Mouse (Mus musculus): ENCODE measurements around the gene Stk35. TPM values are rescaled to one million over a fixed set of nuclear protein-coding genes. Genes with fewer than 3 reads are reported as not detected.
A peak's percentile ranks its signal among the peaks of the same experiment; 100 is the strongest.

Gene Stk35
- polyA plus RNA-seq, 1 experiment from 2014 or later, result 12.8 TPM

- H3K9ac ChIP-seq (replicated peaks; ENCODE audit: low read depth, low read length), result no peak overlapping the region
- H3K4me2 ChIP-seq (replicated peaks; ENCODE audit: low read depth, low read length), result no peak overlapping the region
- no peak overlapping the region for H3K4me3 ChIP-seq (ENCODE audit: low read depth, low read length)
- WGBS, result 91% methylated on average over 2 of the region's 2 CpGs
- no peak for ATAC-seq (ENCODE audit: insufficient number of reproducible peaks, insufficient read depth, low FRiP score, low read depth)
- H3K27ac ChIP-seq (ENCODE audit: low read length), result no peak overlapping the region
- peaks cover 18% of the 10 kb centered on the region for H3K4me1 ChIP-seq (ENCODE audit: control insufficient read depth, insufficient read depth, low read length)
- H3K27me3 ChIP-seq (ENCODE audit: control insufficient read depth, insufficient read depth, low read length), result no peaks in the 10 kb centered on the region
- H3K9me3 ChIP-seq (ENCODE audit: control insufficient read depth, low read depth, low read length), result no peaks in the 10 kb centered on the region
- peaks cover 37% of the 10 kb centered on the region for H3K36me3 ChIP-seq (ENCODE audit: control insufficient read depth, insufficient read depth, low read length)
These were observed 6.2 kb downstream of the Stk35 start for GRCm38 (mm10) chr2:129806486-129806885.

GRCm38 (mm10) chr2:129810563-129810962 is 10.2 kb downstream of the Stk35 start:
- Histone ChIP-seq H3K9ac (replicated peaks; ENCODE audit: low read depth, low read length) (no peak overlapping the region), H3K27ac (ENCODE audit: low read length) (no peak overlapping the region), H3K36me3 (ENCODE audit: control insufficient read depth, insufficient read depth, low read length) (peaks cover 37% of the 10 kb centered on the region), H3K9me3 (ENCODE audit: control insufficient read depth, low read depth, low read length) (no peaks in the 10 kb centered on the region), H3K27me3 (ENCODE audit: control insufficient read depth, insufficient read depth, low read length) (no peaks in the 10 kb centered on the region), H3K4me3 (ENCODE audit: low read depth, low read length) (no peak overlapping the region), H3K4me2 (replicated peaks; ENCODE audit: low read depth, low read length) (no peak overlapping the region), H3K4me1 (ENCODE audit: control insufficient read depth, insufficient read depth, low read length) (0 out of 2 replicates have a peak, but pooled peaks cover 3% of the 10 kb centered on the region)
- no peak for ATAC-seq (ENCODE audit: insufficient number of reproducible peaks, insufficient read depth, low FRiP score, low read depth)
- WGBS, result 93% methylated on average over 7 of the region's 7 CpGs

GRCm38 (mm10) chr2:129814033-129814432 is 13.7 kb downstream of the Stk35 start:
- no peak overlapping the region for H3K4me3 ChIP-seq (ENCODE audit: low read depth, low read length)
- no peaks in the 10 kb centered on the region for H3K4me1 ChIP-seq (ENCODE audit: control insufficient read depth, insufficient read depth, low read length)
- ATAC-seq (ENCODE audit: insufficient number of reproducible peaks, insufficient read depth, low FRiP score, low read depth), result no peak
- 91% methylated on average over 3 of the region's 3 CpGs for WGBS
- no peak overlapping the region for H3K4me2 ChIP-seq (replicated peaks; ENCODE audit: low read depth, low read length)
- H3K27ac ChIP-seq (ENCODE audit: low read length), result no peak overlapping the region
- no peaks in the 10 kb centered on the region for H3K9me3 ChIP-seq (ENCODE audit: control insufficient read depth, low read depth, low read length)
- no peaks in the 10 kb centered on the region for H3K27me3 ChIP-seq (ENCODE audit: control insufficient read depth, insufficient read depth, low read length)
- no peak overlapping the region for H3K9ac ChIP-seq (replicated peaks; ENCODE audit: low read depth, low read length)
- peaks cover 30% of the 10 kb centered on the region for H3K36me3 ChIP-seq (ENCODE audit: control insufficient read depth, insufficient read depth, low read length)

GRCm38 (mm10) chr2:129815076-129815475 is 14.8 kb downstream of the Stk35 start:
- H3K4me2 ChIP-seq (replicated peaks; ENCODE audit: low read depth, low read length), result no peak overlapping the region
- peaks cover 28% of the 10 kb centered on the region for H3K36me3 ChIP-seq (ENCODE audit: control insufficient read depth, insufficient read depth, low read length)
- H3K9ac ChIP-seq (replicated peaks; ENCODE audit: low read depth, low read length), result no peak overlapping the region
- no peaks in the 10 kb centered on the region for H3K4me1 ChIP-seq (ENCODE audit: control insufficient read depth, insufficient read depth, low read length)
- H3K27ac ChIP-seq (ENCODE audit: low read length), result no peak overlapping the region
- WGBS, result 48% methylated on average over 2 of the region's 2 CpGs
- ATAC-seq (ENCODE audit: insufficient number of reproducible peaks, insufficient read depth, low FRiP score, low read depth), result no peak
- no peaks in the 10 kb centered on the region for H3K9me3 ChIP-seq (ENCODE audit: control insufficient read depth, low read depth, low read length)
- no peaks in the 10 kb centered on the region for H3K27me3 ChIP-seq (ENCODE audit: control insufficient read depth, insufficient read depth, low read length)
- H3K4me3 ChIP-seq (ENCODE audit: low read depth, low read length), result no peak overlapping the region

- 0 out of 2 replicates have a peak, but pooled peaks cover 5% of the 10 kb centered on the region for H3K4me1 ChIP-seq (ENCODE audit: control insufficient read depth, insufficient read depth, low read length)
- H3K36me3 ChIP-seq (ENCODE audit: control insufficient read depth, insufficient read depth, low read length), result peaks cover 16% of the 10 kb centered on the region
- no peak overlapping the region for H3K4me3 ChIP-seq (ENCODE audit: low read depth, low read length)
- H3K9me3 ChIP-seq (ENCODE audit: control insufficient read depth, low read depth, low read length), result no peaks in the 10 kb centered on the region
- no peak overlapping the region for H3K9ac ChIP-seq (replicated peaks; ENCODE audit: low read depth, low read length)
- 72% methylated on average over 5 of the region's 5 CpGs for WGBS
- no peak overlapping the region for H3K4me2 ChIP-seq (replicated peaks; ENCODE audit: low read depth, low read length)
- no peak overlapping the region for H3K27ac ChIP-seq (ENCODE audit: low read length)
- no peaks in the 10 kb centered on the region for H3K27me3 ChIP-seq (ENCODE audit: control insufficient read depth, insufficient read depth, low read length)
- no peak for ATAC-seq (ENCODE audit: insufficient number of reproducible peaks, insufficient read depth, low FRiP score, low read depth)
These were observed 17.4 kb downstream of the Stk35 start for GRCm38 (mm10) chr2:129817603-129818257.

GRCm38 (mm10) chr2:129818868-129819267 is 18.6 kb downstream of the Stk35 start:
- H3K9ac ChIP-seq (replicated peaks; ENCODE audit: low read depth, low read length), result no peak overlapping the region
- H3K27ac ChIP-seq (ENCODE audit: low read length), result no peak overlapping the region
- peaks cover 16% of the 10 kb centered on the region for H3K36me3 ChIP-seq (ENCODE audit: control insufficient read depth, insufficient read depth, low read length)
- WGBS, result 57% methylated on average over 2 of the region's 2 CpGs
- H3K27me3 ChIP-seq (ENCODE audit: control insufficient read depth, insufficient read depth, low read length), result no peaks in the 10 kb centered on the region
- H3K4me3 ChIP-seq (ENCODE audit: low read depth, low read length), result no peak overlapping the region
- no peaks in the 10 kb centered on the region for H3K9me3 ChIP-seq (ENCODE audit: control insufficient read depth, low read depth, low read length)
- no peak overlapping the region for H3K4me2 ChIP-seq (replicated peaks; ENCODE audit: low read depth, low read length)
- H3K4me1 ChIP-seq (ENCODE audit: control insufficient read depth, insufficient read depth, low read length), result 0 out of 2 replicates have a peak, but pooled peaks cover 5% of the 10 kb centered on the region
- ATAC-seq (ENCODE audit: insufficient number of reproducible peaks, insufficient read depth, low FRiP score, low read depth), result peak; percentile 33; the same call in 1 of the 2 replicates

GRCm38 (mm10) chr2:129819531-129819930 is 19.2 kb downstream of the Stk35 start:
- H3K36me3 ChIP-seq (ENCODE audit: control insufficient read depth, insufficient read depth, low read length), result peaks cover 13% of the 10 kb centered on the region
- no peaks in the 10 kb centered on the region for H3K9me3 ChIP-seq (ENCODE audit: control insufficient read depth, low read depth, low read length)
- no peak for ATAC-seq (ENCODE audit: insufficient number of reproducible peaks, insufficient read depth, low FRiP score, low read depth)
- H3K4me2 ChIP-seq (replicated peaks; ENCODE audit: low read depth, low read length), result no peak overlapping the region
- H3K9ac ChIP-seq (replicated peaks; ENCODE audit: low read depth, low read length), result no peak overlapping the region
- H3K4me3 ChIP-seq (ENCODE audit: low read depth, low read length), result no peak overlapping the region
- 84% methylated on average over 2 of the region's 2 CpGs for WGBS
- no peak overlapping the region for H3K27ac ChIP-seq (ENCODE audit: low read length)
- no peaks in the 10 kb centered on the region for H3K27me3 ChIP-seq (ENCODE audit: control insufficient read depth, insufficient read depth, low read length)
- H3K4me1 ChIP-seq (ENCODE audit: control insufficient read depth, insufficient read depth, low read length), result 0 out of 2 replicates have a peak, but pooled peaks cover 5% of the 10 kb centered on the region

GRCm38 (mm10) chr2:129819951-129820350 is 19.6 kb downstream of the Stk35 start:
- H3K4me2 ChIP-seq (replicated peaks; ENCODE audit: low read depth, low read length), result no peak overlapping the region
- no peak overlapping the region for H3K4me3 ChIP-seq (ENCODE audit: low read depth, low read length)
- 87% methylated on average over 1 of the region's 1 CpGs for WGBS
- H3K9me3 ChIP-seq (ENCODE audit: control insufficient read depth, low read depth, low read length), result no peaks in the 10 kb centered on the region
- 0 out of 2 replicates have a peak, but pooled peaks cover 5% of the 10 kb centered on the region for H3K4me1 ChIP-seq (ENCODE audit: control insufficient read depth, insufficient read depth, low read length)
- peaks cover 9% of the 10 kb centered on the region for H3K36me3 ChIP-seq (ENCODE audit: control insufficient read depth, insufficient read depth, low read length)
- no peak for ATAC-seq (ENCODE audit: insufficient number of reproducible peaks, insufficient read depth, low FRiP score, low read depth)
- H3K9ac ChIP-seq (replicated peaks; ENCODE audit: low read depth, low read length), result no peak overlapping the region
- no peaks in the 10 kb centered on the region for H3K27me3 ChIP-seq (ENCODE audit: control insufficient read depth, insufficient read depth, low read length)
- no peak overlapping the region for H3K27ac ChIP-seq (ENCODE audit: low read length)

- Histone ChIP-seq H3K4me2 (replicated peaks; ENCODE audit: low read depth, low read length) (no peak overlapping the region), H3K4me1 (ENCODE audit: control insufficient read depth, insufficient read depth, low read length) (0 out of 2 replicates have a peak, but pooled peaks cover 5% of the 10 kb centered on the region), H3K4me3 (ENCODE audit: low read depth, low read length) (no peak overlapping the region), H3K36me3 (ENCODE audit: control insufficient read depth, insufficient read depth, low read length) (no peaks in the 10 kb centered on the region; the same call in 1 of the 2 replicates), H3K27ac (ENCODE audit: low read length) (no peak overlapping the region), H3K9me3 (ENCODE audit: control insufficient read depth, low read depth, low read length) (no peaks in the 10 kb centered on the region), H3K27me3 (ENCODE audit: control insufficient read depth, insufficient read depth, low read length) (no peaks in the 10 kb centered on the region), H3K9ac (replicated peaks; ENCODE audit: low read depth, low read length) (no peak overlapping the region)
- WGBS, result 68% methylated on average over 8 of the region's 8 CpGs
- no peak for ATAC-seq (ENCODE audit: insufficient number of reproducible peaks, insufficient read depth, low FRiP score, low read depth)
These were observed 20.7 kb downstream of the Stk35 start for GRCm38 (mm10) chr2:129821021-129821420.

Measured in stomach, embryonic 14.5 days (tissue).